Mouse (Mus musculus) CH12.LX (cell line): ENCODE data around the gene Hoxa11. TPM values are rescaled to one million over a fixed set of nuclear protein-coding genes. Genes with fewer than 3 reads are reported as not detected.

ENCODE experiments used
- DNase-seq: peaks from one replicate; pipeline ENCODE4 v3.0.0-alpha.2; 2013; ENCODE audit errors: extremely low read depth
- H3K27ac ChIP-seq: 2 replicates; pipeline ENCODE4 v1.5.1; 2012; ENCODE audit warnings: low read depth, mild to moderate bottlenecking, control low read depth, moderate library complexity; ENCODE audit not compliant: insufficient read depth
- H3K27me3 ChIP-seq: replicated peaks from 2 replicates; pipeline ENCODE3; 2012; ENCODE audit warnings: inconsistent platforms
- H3K36me3 ChIP-seq, 2 experiments: replicated peaks in 1 of 2; 2 replicates each; pipeline versions ENCODE3 to v1.6.1; 2012; ENCODE audit warnings: inconsistent platforms in 1 of 2, low read length in 1 of 2, mild to moderate bottlenecking in 1 of 2, mixed read lengths in 1 of 2, moderate library complexity in 1 of 2; ENCODE audit not compliant: control insufficient read depth in 1 of 2, insufficient read depth in 1 of 2
- H3K4me1 ChIP-seq, 2 experiments: 2 replicates each; pipeline ENCODE4 v1.6.1; 2012; ENCODE audit warnings: inconsistent platforms in 1 of 2, moderate library complexity in 1 of 2; ENCODE audit not compliant: insufficient read depth in 2 of 2, control insufficient read depth in 1 of 2
- H3K4me2 ChIP-seq: 2 replicates; pipeline ENCODE4 v1.6.1; 2012; ENCODE audit warnings: low read depth, mild to moderate bottlenecking, control low read depth; ENCODE audit not compliant: poor library complexity, insufficient read depth, severe bottlenecking
- H3K4me3 ChIP-seq, 3 experiments: fragments of 150-350 bp in 1 of 3; sonication (generic) in 1 of 3; replicated peaks in 1 of 3; 2 replicates each; pipeline versions ENCODE3 to v1.5.1; 2011 to 2012; ENCODE audit warnings: low read depth in 2 of 3, low read length in 2 of 3, mild to moderate bottlenecking in 2 of 3, moderate library complexity in 2 of 3, control low read depth in 1 of 3, improper control_type of control experiment in 1 of 3, inconsistent platforms in 1 of 3, mixed read lengths in 1 of 3; ENCODE audit not compliant: poor library complexity in 1 of 3
- H3K79me2 ChIP-seq: replicated peaks from 2 replicates; pipeline ENCODE4 v1.6.1; 2012; ENCODE audit warnings: mild to moderate bottlenecking, moderate library complexity; ENCODE audit not compliant: control insufficient read depth, poor library complexity, insufficient read depth, severe bottlenecking; ENCODE audit errors: extremely low read depth
- H3K9ac ChIP-seq: 2 replicates; pipeline ENCODE4 v1.6.1; 2012; ENCODE audit warnings: low read depth, mild to moderate bottlenecking, control low read depth, moderate library complexity; ENCODE audit not compliant: insufficient read depth
- H3K9me3 ChIP-seq: replicated peaks from 2 replicates; pipeline ENCODE3; 2012; ENCODE audit warnings: low read length, inconsistent platforms, mixed read lengths
- BHLHE40 ChIP-seq: IDR thresholded peaks from 2 replicates; pipeline ENCODE4 v1.6.1; 2011; ENCODE audit warnings: mild to moderate bottlenecking, low read depth, low read length, improper control_type of control experiment
- E2F4 ChIP-seq: IDR thresholded peaks from 2 replicates; pipeline ENCODE4 v1.6.1; 2011; ENCODE audit warnings: low read depth, low read length, improper control_type of control experiment; ENCODE audit not compliant: insufficient replicate concordance
- EP300 ChIP-seq: IDR thresholded peaks from 2 replicates; pipeline ENCODE4 v1.6.1; 2011; ENCODE audit warnings: low read length, improper control_type of control experiment
- HCFC1 ChIP-seq: IDR thresholded peaks from 2 replicates; pipeline ENCODE4 v1.6.1; 2012; ENCODE audit warnings: low read depth, mild to moderate bottlenecking, inconsistent platforms, low read length, improper control_type of control experiment
- JUND ChIP-seq: conservative IDR thresholded peaks from 2 replicates; pipeline ENCODE4 v1.6.1; 2011; ENCODE audit warnings: low read depth, low read length, improper control_type of control experiment
- MAFK ChIP-seq: IDR thresholded peaks from 2 replicates; pipeline ENCODE4 v1.6.1; 2011; ENCODE audit warnings: low read length, improper control_type of control experiment; ENCODE audit not compliant: insufficient replicate concordance
- MAX ChIP-seq: IDR thresholded peaks from 2 replicates; pipeline ENCODE4 v1.6.1; 2011; ENCODE audit warnings: low read length, improper control_type of control experiment
- MAZ ChIP-seq: IDR thresholded peaks from 2 replicates; pipeline ENCODE4 v1.6.1; 2012; ENCODE audit warnings: low read depth, mild to moderate bottlenecking, inconsistent platforms, low read length, improper control_type of control experiment, moderate library complexity
- POLR2A ChIP-seq: IDR thresholded peaks from 2 replicates; pipeline ENCODE4 v1.6.1; 2011; ENCODE audit warnings: low read depth, mild to moderate bottlenecking, improper control_type of control experiment, low read length
- POLR2AphosphoS2 ChIP-seq: IDR thresholded peaks from 2 replicates; pipeline ENCODE4 v1.6.1; 2011; ENCODE audit warnings: low read depth, low read length, improper control_type of control experiment
- RCOR1 ChIP-seq: conservative IDR thresholded peaks from 2 replicates; pipeline ENCODE4 v1.6.1; 2012; ENCODE audit warnings: low read depth, mild to moderate bottlenecking, inconsistent platforms, low read length, improper control_type of control experiment
- SMC3 ChIP-seq: IDR thresholded peaks from 2 replicates; pipeline ENCODE4 v1.6.1; 2011; ENCODE audit warnings: low read depth, low read length, improper control_type of control experiment
- TBP ChIP-seq: conservative IDR thresholded peaks from 2 replicates; pipeline ENCODE4 v1.6.1; 2011; ENCODE audit warnings: low read depth, low read length, improper control_type of control experiment
- UBTF ChIP-seq: IDR thresholded peaks from 2 replicates; pipeline ENCODE4 v1.6.1; 2012; ENCODE audit warnings: low read depth, mild to moderate bottlenecking, inconsistent platforms, low read length, improper control_type of control experiment, moderate library complexity
- USF2 ChIP-seq: conservative IDR thresholded peaks from 2 replicates; pipeline ENCODE4 v1.6.1; 2011; ENCODE audit warnings: low read depth, low read length, improper control_type of control experiment
- ZC3H11A ChIP-seq: IDR thresholded peaks from 2 replicates; pipeline ENCODE4 v1.6.1; 2012; ENCODE audit warnings: low read depth, mild to moderate bottlenecking, inconsistent platforms, low read length, improper control_type of control experiment
- ZKSCAN1 ChIP-seq: IDR thresholded peaks from 2 replicates; pipeline ENCODE4 v1.6.1; 2012; ENCODE audit warnings: low read depth, inconsistent platforms, low read length, improper control_type of control experiment, borderline replicate concordance
- ZMIZ1 ChIP-seq: IDR thresholded peaks from 2 replicates; pipeline ENCODE4 v1.6.1; 2012; ENCODE audit warnings: low read depth, mild to moderate bottlenecking, inconsistent platforms, low read length, improper control_type of control experiment
- dilution Hi-C: fragments of 300-500 bp; cut with MboI; formaldehyde crosslinking; loops from 2 replicates; pipeline ENCODE4 v1.14.3; 2020; ENCODE audit warnings: low sequenced_read_pairs; ENCODE audit not compliant: extremely low pct_unique_long_range_greater_than_20kb, extremely low pct_ligation_motif_present
- in situ Hi-C: fragments of 300-500 bp; cut with MboI; formaldehyde crosslinking; loops from 3 replicates; pipeline ENCODE4 v1.14.3; 2019; ENCODE audit warnings: low sequenced_read_pairs, low pct_ligation_motif_present, low pct_unique_long_range_greater_than_20kb, mixed read lengths
- polyA plus RNA-seq: library from polyadenylated mRNA; unstranded; fragments of >175 nt; gene quantifications from 2 replicates; pipeline ENCODE4 v1.2.1, GENCODE M21; 2012; ENCODE audit warnings: low read depth; ENCODE audit not compliant: insufficient read length
- total RNA-seq, 2 experiments: library from RNA; depleted of rRNA; stranded (reverse); fragments of 300-350 nt in 1 of 2; fragments of >200 nt in 1 of 2; gene quantifications; 2 replicates each; pipeline ENCODE4 v1.2.3; 2012 to 2014

Gene Hoxa11
- total and polyA plus RNA-seq, 3 experiments, result not detected

GRCm38 (mm10) chr6:52203371-52204049 lies 42.1 kb downstream of the Hoxa11 start:
- H3K27ac ChIP-seq, result no peak overlapping the region
- no peaks in the 10 kb centered on the region for H3K4me1 ChIP-seq
- H3K36me3 ChIP-seq, result peaks cover 23 to 49% of the 10 kb centered on the region in 2 experiments
- dilution Hi-C loops (no loop called here), in situ Hi-C loops (loop anchor here (25.0 kb wide), 1 partner anchor 191 kb away; the partner anchor contains the start of gene Skap2)
- H3K79me2 ChIP-seq, result no peaks in the 10 kb centered on the region
- no peak overlapping the region for H3K4me2 ChIP-seq
- no peak overlapping the region for H3K9ac ChIP-seq
- H3K27me3 ChIP-seq, result no peaks in the 10 kb centered on the region
- TF ChIP-seq E2F4 (no peak), HCFC1 (no peak), EP300 (no peak), MAZ (no peak)
- H3K4me3 ChIP-seq, result no peak overlapping the region
- no peak for DNase-seq
- peaks cover 44% of the 10 kb centered on the region for H3K9me3 ChIP-seq

- no peak overlapping the region for H3K4me2 ChIP-seq
These were observed 42.6 kb downstream of the Hoxa11 start for GRCm38 (mm10) chr6:52203121-52203370.

GRCm38 (mm10) chr6:52202362-52203120 lies 43.1 kb downstream of the Hoxa11 start:
- H3K4me2 ChIP-seq, result no peak overlapping the region
- in situ Hi-C loops, result loop anchor here (25.0 kb wide), 1 partner anchor 190 kb away; the partner anchor contains the start of gene Skap2
- no peak overlapping the region for H3K9ac ChIP-seq

More at GRCm38 (mm10) chr6:52203121-52203370, 42.6 kb downstream of the Hoxa11 start:
- Histone ChIP-seq H3K79me2 (no peaks in the 10 kb centered on the region), H3K9me3 (peaks cover 39% of the 10 kb centered on the region), H3K27ac (no peak overlapping the region), H3K4me3 (no peak overlapping the region)
- in situ Hi-C loops (loop anchor here (25.0 kb wide), 1 partner anchor 191 kb away; the partner anchor contains the start of gene Skap2), dilution Hi-C loops (no loop called here)
- DNase-seq, result no peak
- TF ChIP-seq JUND (no peak), BHLHE40 (no peak), USF2 (no peak), MAZ (no peak), ZMIZ1 (no peak), POLR2A (no peak), MAFK (no peak), UBTF (no peak), ZC3H11A (no peak), SMC3 (no peak), ZKSCAN1 (no peak), EP300 (no peak), POLR2AphosphoS2 (no peak), TBP (no peak), MAX (no peak)
- TF ChIP-seq, all 38 proteins: peak for 0
- Histone ChIP-seq H3K36me3 (peaks cover 23 to 45% of the 10 kb centered on the region in 2 experiments), H3K9ac (no peak overlapping the region), H3K4me1 (0 out of 4 replicates have a peak, but pooled peaks cover 0 to under 1% of the 10 kb centered on the region in 2 experiments), H3K27me3 (no peaks in the 10 kb centered on the region)

More at GRCm38 (mm10) chr6:52202362-52203120, 43.1 kb downstream of the Hoxa11 start:
- no peaks in the 10 kb centered on the region for H3K27me3 ChIP-seq
- DNase-seq, result no peak
- H3K79me2 ChIP-seq, result no peaks in the 10 kb centered on the region
- no peak overlapping the region for H3K4me3 ChIP-seq
- H3K9me3 ChIP-seq, result peaks cover 39% of the 10 kb centered on the region
- no peak overlapping the region for H3K27ac ChIP-seq
- TF ChIP-seq RCOR1, result no peak
- TF ChIP-seq, all 38 proteins: peak for 0
- H3K4me1 ChIP-seq, result peaks cover 0 to 5% of the 10 kb centered on the region in 2 experiments; a peak in 1 of 4 replicates
- peaks cover 23 to 45% of the 10 kb centered on the region in 2 experiments for H3K36me3 ChIP-seq
- dilution Hi-C loops, result no loop called here
